ENCODE assay signal across 18 mouse cellular contexts in the genomic region with DNA sequence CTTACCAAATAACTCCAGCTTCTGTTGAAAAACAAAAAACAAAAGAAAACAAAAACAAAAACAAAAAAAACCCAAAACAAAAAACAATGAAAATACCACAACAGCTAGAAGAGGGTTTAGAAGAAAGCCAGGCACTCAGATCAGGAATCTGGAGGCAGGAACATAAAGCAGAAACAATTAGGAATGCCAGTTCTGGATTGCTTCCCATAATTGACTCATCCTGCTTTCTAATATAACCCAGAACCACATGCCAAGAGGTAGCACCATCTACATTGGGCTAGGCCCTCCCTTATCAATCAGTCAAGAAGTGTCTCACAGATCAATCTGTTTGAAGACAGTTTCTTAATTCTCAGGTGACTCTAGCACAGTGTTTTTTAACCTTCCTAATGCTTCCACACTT.
"Had no signal": no experiment of that assay in that cellular context is flagged by ENCODE, and none has a peak within 500 bp of the region (broad histone marks: within the 10 kb centered on the region; RNA-seq: fewer than 3 reads in every experiment).

No protein-coding gene starts in this region.

- ATAC-seq: forebrain, embryonic 13.5 days; forebrain, embryonic 14.5 days; forebrain, embryonic 15.5 days; forebrain, embryonic 16.5 days; forebrain, postnatal 0 days had no signal

- DNase-seq: cerebellum, adult 9-11 months; cerebellum, postnatal 10 days; cerebellum, postnatal 14 days; cerebellum, postnatal 25 days; cerebellum, postnatal 36 days; embryo, embryonic 11 days; forebrain, postnatal 0 days; gastrocnemius, adult 2 months; gastrocnemius, postnatal 10 days; gastrocnemius, postnatal 14 days; gastrocnemius, postnatal 36 days; heart, adult 11 months; heart, adult 18-20 months; heart, adult 2 months had no signal
